Mouse (Mus musculus): ENCODE results near the gene Zeb2.

DNA sequence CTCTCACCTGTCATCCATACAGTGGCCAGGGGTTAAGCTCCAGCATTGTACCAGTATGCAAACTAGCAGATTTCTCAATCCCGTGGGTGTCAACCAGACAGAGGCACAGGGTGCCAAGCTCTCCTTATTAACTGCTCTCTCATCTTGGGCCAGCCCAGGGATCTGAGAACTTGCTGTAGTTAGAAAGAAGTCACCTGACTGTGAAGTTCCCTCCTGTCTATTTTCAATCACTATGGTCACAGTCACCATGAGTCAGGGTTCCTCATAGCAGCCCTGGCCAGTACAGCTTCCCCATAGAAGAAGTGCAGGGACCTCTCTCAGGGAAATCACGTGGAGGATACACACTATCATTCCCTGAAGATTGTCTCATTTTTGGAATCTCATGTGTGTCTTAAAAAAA lies 67.9 kb downstream of the Zeb2 start:
- no peak for TF ChIP-seq POLR2A (IDR thresholded peaks at IDR 0.05; ENCODE audit: low read depth, low read length)
- no peak for TF ChIP-seq CTCF (conservative IDR thresholded peaks at IDR 0.05; ENCODE audit: insufficient read depth, insufficient read length, low read depth, low read length)
